Mouse (Mus musculus): ENCODE measurements around the gene Ubd.

GRCm38 (mm10) chr17:37161394-37161793, 32.3 kb upstream of the Ubd start, which contains the start of gene Olfr93:
- TF ChIP-seq CTCF (IDR thresholded peaks at IDR 0.05), result no peak
- no peak for TF ChIP-seq POLR2A (IDR thresholded peaks at IDR 0.05; ENCODE audit: insufficient read depth, low read depth, low read length)
- no peak for TF ChIP-seq EP300 (IDR thresholded peaks at IDR 0.05; ENCODE audit: insufficient read depth, low read depth, low read length)

Measured in heart, adult 2 months (tissue).